Mouse (Mus musculus) layer of hippocampus, postnatal 14 days (tissue): Measurements from ENCODE around the gene Afg1l. TPM values are rescaled to one million over a fixed set of nuclear protein-coding genes. Genes with fewer than 3 reads are reported as not detected.

Source experiments
- DNase-seq, 2 experiments: peaks; one replicate each; pipeline ENCODE4 v3.0.0; 2021 to 2022; ENCODE audit warnings: low spot score in 2 of 2, mixed read lengths in 1 of 2
- total RNA-seq, 2 experiments: library from RNA; stranded (reverse); gene quantifications; 2 replicates each; pipeline ENCODE4 v1.2.3; 2021

Afg1l gene
- total RNA-seq, 2 experiments from 2014 or later, result 9.9 to 12.0 TPM

DNA sequence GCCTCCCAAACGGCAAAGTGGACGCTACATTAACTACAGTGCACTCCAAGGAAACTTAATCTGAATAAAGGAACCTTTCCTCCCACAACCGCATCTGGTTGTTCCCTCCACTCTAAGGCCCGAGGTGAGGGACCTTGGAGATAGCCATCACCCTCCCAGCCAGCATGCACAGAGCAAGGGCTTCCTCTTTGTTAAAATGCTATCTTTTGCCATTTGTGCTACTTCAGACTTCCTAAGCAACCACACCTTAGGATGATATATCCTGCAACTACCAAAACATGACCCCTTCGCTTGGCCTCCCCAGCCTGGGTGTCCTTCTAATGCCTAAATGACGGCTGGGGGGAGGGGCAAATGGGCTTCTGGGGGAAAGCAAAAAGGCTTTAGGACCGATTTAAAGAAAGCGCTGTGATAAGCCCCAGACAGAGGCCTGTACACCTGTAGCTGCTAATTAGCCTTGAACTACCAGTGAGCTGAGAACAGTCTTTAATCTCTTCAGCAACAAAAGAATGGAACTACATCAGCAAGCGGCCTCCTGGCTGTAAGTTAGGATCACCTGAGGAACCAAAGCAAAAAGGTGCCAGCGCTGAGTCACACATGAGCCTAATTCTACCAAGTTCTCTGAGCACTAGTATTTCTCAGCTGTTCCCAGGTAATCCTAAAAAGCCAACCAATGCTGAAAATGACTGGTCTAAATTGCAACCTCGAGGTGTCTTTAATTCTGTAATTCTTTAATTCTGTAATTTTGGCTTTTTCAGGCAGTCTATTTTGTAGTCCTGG is 206.7 kb downstream of the Afg1l start:
- no peak for DNase-seq

DNA sequence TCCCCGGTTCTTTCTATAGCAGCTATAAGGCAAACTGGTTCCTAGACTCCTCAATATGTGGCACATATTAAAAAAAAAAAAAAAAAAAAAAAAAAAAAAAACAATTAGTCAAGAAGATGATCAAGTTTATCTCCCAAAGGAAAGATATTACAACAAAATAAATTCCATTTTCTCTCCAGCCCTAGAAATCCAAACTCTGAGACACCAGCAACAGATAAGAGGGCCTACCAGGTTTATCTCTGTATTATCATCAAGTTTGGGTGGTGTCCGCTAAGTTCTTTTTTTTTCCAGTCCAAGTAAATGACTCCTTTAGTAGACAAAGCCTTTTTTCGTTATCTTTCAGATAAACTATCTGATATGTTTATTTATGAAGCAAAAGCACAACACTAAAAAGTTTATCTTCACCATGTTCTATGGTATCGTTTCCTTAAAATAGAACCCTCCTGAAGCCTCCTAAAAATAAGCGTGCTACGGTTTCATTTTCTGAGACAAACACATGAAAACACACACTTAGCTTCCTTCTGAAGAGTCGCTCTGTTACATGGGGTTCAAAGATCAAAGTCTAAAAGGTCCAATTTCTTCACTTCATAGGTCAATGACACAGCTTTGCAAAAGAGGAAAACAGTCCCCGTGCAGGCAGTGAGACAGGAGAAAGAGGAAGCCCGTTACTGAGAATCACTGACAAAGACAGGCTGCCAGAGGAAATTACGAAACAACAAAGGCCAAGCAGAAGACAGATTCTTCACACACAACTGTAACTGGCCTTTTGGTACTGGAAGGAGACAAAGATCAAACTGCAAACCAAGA is 207.9 kb downstream of the Afg1l start:
- DNase-seq, result no peak

GRCm38 (mm10) chr10:42269281-42270025 is 208.9 kb downstream of the Afg1l start:
- no peak for DNase-seq

GRCm38 (mm10) chr10:42267811-42268545 is 210.4 kb downstream of the Afg1l start:
- DNase-seq, result no peak

- DNase-seq, result no peak
These were observed 213.2 kb downstream of the Afg1l start for GRCm38 (mm10) chr10:42265021-42265689.

GRCm38 (mm10) chr10:42264195-42264594 is 214.2 kb downstream of the Afg1l start:
- no peak for DNase-seq

DNA sequence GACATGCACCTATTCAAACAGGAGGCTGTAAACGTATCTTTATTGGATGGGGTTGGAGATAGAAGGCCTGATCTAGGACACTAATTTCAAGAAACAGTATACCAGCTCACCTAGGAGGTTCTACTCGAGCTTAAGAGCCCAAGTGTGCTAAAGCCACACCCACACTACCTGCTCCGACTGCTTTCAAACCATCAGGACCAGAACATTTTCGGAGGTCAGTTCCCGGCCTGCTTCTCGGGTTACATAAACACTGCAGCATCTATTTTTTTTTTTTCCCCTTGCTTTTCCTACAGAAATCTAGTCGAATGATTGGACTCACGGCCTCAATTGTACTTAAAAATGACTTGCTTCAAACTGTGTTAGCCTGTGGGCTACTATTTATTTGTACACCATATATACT is 214.7 kb downstream of the Afg1l start:
- no peak for DNase-seq

Other genes starting within 250 kb of the Afg1l start
- 10 to 100 TPM; 40.1 to 41.1 TPM for gene Foxo3, start 201.8 kb downstream of the Afg1l start, total RNA-seq
- gene Snx3, start 23.5 kb upstream of the Afg1l start, total RNA-seq, result 100 to 1,000 TPM; 195 to 214 TPM
- gene Nr2e1, start 105.1 kb upstream of the Afg1l start, total RNA-seq, result 10 to 100 TPM; 13.3 to 14.9 TPM
- 10 to 100 TPM; 51.9 to 52.0 TPM for gene Ostm1, start 105.3 kb upstream of the Afg1l start, total RNA-seq